7 mouse cellular contexts compared by ENCODE assay signal in genomic region chr2:73066307-73067167, GRCm38 (mm10).
DNase-seq lines count a peak whose midpoint lies in the region; ATAC-seq and TF ChIP-seq lines count a peak whose summit lies in the region.

No protein-coding gene starts in this region.

- peak; percentile 10 for TF ChIP-seq CTCF in ES-Bruce4 (IDR thresholded peaks at IDR 0.05; ENCODE audit: low read depth, low read length)
- TF ChIP-seq CTCF in small intestine, adult 2 months (IDR thresholded peaks at IDR 0.05; ENCODE audit: extremely low read depth, insufficient read length, insufficient replicate concordance, low read depth, low read length): no peak

- peak; percentile 12 for DNase-seq in Muller cell, postnatal 12 days (ENCODE audit: inconsistent ontology term)
- DNase-seq in kidney, postnatal 4 days: peak; percentile 64 to 72
- DNase-seq in spleen, postnatal 36 days (ENCODE audit: low spot score in 2 of 2): no peak
- no peak for DNase-seq in left cerebral cortex, adult 9 months (ENCODE audit: low spot score in 2 of 2)

- TF ChIP-seq EP300 in ES-Bruce4 (IDR thresholded peaks at IDR 0.05; ENCODE audit: insufficient read depth, low read depth, low read length): no peak

- 21% methylated on average over 20 of the region's 20 CpGs for WGBS in heart, embryonic 13.5 days
- 56% methylated on average over 20 of the region's 20 CpGs for WGBS in small intestine, adult 2 months

- no peak overlapping the region for H3K9ac ChIP-seq in ES-Bruce4 (ENCODE audit: low read depth, poor library complexity, severe bottlenecking)
- H3K9ac ChIP-seq in heart, embryonic 13.5 days: 0 out of 2 replicates have a peak overlapping the region, but pooled peaks have one; percentile 37

- no peak overlapping the region for H3K4me3 ChIP-seq in ES-Bruce4 (ENCODE audit: low read depth, low read length)
- peak overlapping the region; percentile 25; the same call in 1 of the 2 replicates for H3K4me3 ChIP-seq in heart, embryonic 13.5 days
- H3K4me3 ChIP-seq in small intestine, adult 2 months (ENCODE audit: low read depth, low read length): peak overlapping the region; percentile 14; the same call in 1 of the 2 replicates

- H3K27me3 ChIP-seq in ES-Bruce4 (ENCODE audit: control insufficient read depth, insufficient read depth, low read length, poor library complexity, severe bottlenecking): no peaks in the 10 kb centered on the region
- peaks cover 7% of the 10 kb centered on the region for H3K27me3 ChIP-seq in heart, embryonic 13.5 days (replicated peaks)
- H3K27me3 ChIP-seq in small intestine, adult 2 months (ENCODE audit: control insufficient read depth, insufficient read depth, low read length): no peaks in the 10 kb centered on the region

- peaks cover 2% of the 10 kb centered on the region for H3K4me1 ChIP-seq in ES-Bruce4 (ENCODE audit: control insufficient read depth, insufficient read depth, low read length)
- H3K4me1 ChIP-seq in heart, embryonic 13.5 days: peaks cover 16% of the 10 kb centered on the region
- no peaks in the 10 kb centered on the region for H3K4me1 ChIP-seq in small intestine, adult 2 months (ENCODE audit: control insufficient read depth, insufficient read depth, insufficient read length, low read length)

- no peaks in the 10 kb centered on the region for H3K9me3 ChIP-seq in ES-Bruce4 (replicated peaks; ENCODE audit: control insufficient read depth, insufficient read depth, low read length, poor library complexity, severe bottlenecking)
- no peaks in the 10 kb centered on the region for H3K9me3 ChIP-seq in heart, embryonic 13.5 days

- no peak overlapping the region for H3K27ac ChIP-seq in ES-Bruce4 (ENCODE audit: insufficient read depth, low read length)
- H3K27ac ChIP-seq in heart, embryonic 13.5 days (replicated peaks): peak overlapping the region; percentile 20; the same call in 1 of the 2 replicates
- no peak overlapping the region for H3K27ac ChIP-seq in small intestine, adult 2 months (ENCODE audit: insufficient read depth, low read depth, low read length)

- ATAC-seq in heart, embryonic 13.5 days (ENCODE audit: extremely low read depth, insufficient number of reproducible peaks, low FRiP score, low TSS enrichment): no peak

- no peaks in the 10 kb centered on the region for H3K36me3 ChIP-seq in ES-Bruce4 (ENCODE audit: control insufficient read depth, insufficient read depth, low read length, poor library complexity, severe bottlenecking)
- no peaks in the 10 kb centered on the region for H3K36me3 ChIP-seq in heart, embryonic 13.5 days
- H3K36me3 ChIP-seq in small intestine, adult 2 months (ENCODE audit: control insufficient read depth, insufficient read depth, low read length): no peaks in the 10 kb centered on the region

- no peak for TF ChIP-seq POLR2A in ES-Bruce4 (IDR thresholded peaks at IDR 0.05; ENCODE audit: insufficient read depth, low read length)
- TF ChIP-seq POLR2A in small intestine, adult 2 months (IDR thresholded peaks at IDR 0.05; ENCODE audit: low read depth, low read length): no peak

- peak overlapping the region; percentile 51 for H3K4me2 ChIP-seq in heart, embryonic 13.5 days

Comparison
In these comparisons a context has a peak if more than half of its experiments do, and no peak if none do; other contexts are left out.
1. DNase-seq: peak in Muller cell, postnatal 12 days (single experiment) and kidney, postnatal 4 days (2 of 2); none in spleen, postnatal 36 days (0 of 2) and left cerebral cortex, adult 9 months (0 of 2).